Mouse (Mus musculus) thymus, postnatal 10 days (tissue): ENCODE data around the gene Irak3.
A peak's percentile ranks its signal among the peaks of the same experiment; 100 is the strongest.

Source experiments
- DNase-seq, 2 experiments: peaks; one replicate each; pipeline ENCODE4 v3.0.0; 2021; ENCODE audit warnings: low spot score in 2 of 2

Irak3 gene

GRCm38 (mm10) chr10:120204591-120205210, 2.8 kb upstream of the Irak3 start:
- DNase-seq: no peak

- no peak for DNase-seq
Measured at GRCm38 (mm10) chr10:120202467-120203250, 729 bp upstream of the Irak3 start.

- DNase-seq: peak; percentile 37 to 40
Measured at GRCm38 (mm10) chr10:120201131-120201921, 604 bp downstream of the Irak3 start, which contains the start of gene Tmbim4. Gene Tmbim4 (plus strand): TSS chr10:120201590.

GRCm38 (mm10) chr10:120197061-120197835, 4.7 kb downstream of the Irak3 start:
- no peak for DNase-seq

- peak in 1 of 2 experiments; percentile 14 for DNase-seq
Measured at GRCm38 (mm10) chr10:120193255-120193654, 8.7 kb downstream of the Irak3 start.

GRCm38 (mm10) chr10:120192278-120192677, 9.7 kb downstream of the Irak3 start:
- DNase-seq: no peak

- DNase-seq: no peak
Measured at GRCm38 (mm10) chr10:120191165-120191564, 10.8 kb downstream of the Irak3 start.

GRCm38 (mm10) chr10:120189782-120190181, 12.1 kb downstream of the Irak3 start:
- no peak for DNase-seq

- DNase-seq: no peak
Measured at GRCm38 (mm10) chr10:120189276-120189675, 12.7 kb downstream of the Irak3 start.

GRCm38 (mm10) chr10:120188513-120188912, 13.4 kb downstream of the Irak3 start:
- no peak for DNase-seq

- DNase-seq: no peak
Measured at GRCm38 (mm10) chr10:120183342-120183741, 18.6 kb downstream of the Irak3 start.

GRCm38 (mm10) chr10:120182887-120183286, 19.0 kb downstream of the Irak3 start:
- DNase-seq: no peak

GRCm38 (mm10) chr10:120174192-120174705, 27.7 kb downstream of the Irak3 start:
- no peak for DNase-seq

- DNase-seq: no peak
Measured at GRCm38 (mm10) chr10:120171340-120171739, 30.6 kb downstream of the Irak3 start.

GRCm38 (mm10) chr10:120170277-120170676, 31.7 kb downstream of the Irak3 start:
- no peak for DNase-seq

- no peak for DNase-seq
Measured at GRCm38 (mm10) chr10:120169841-120170240, 32.1 kb downstream of the Irak3 start.

- no peak for DNase-seq
Measured at GRCm38 (mm10) chr10:120169064-120169463, 32.9 kb downstream of the Irak3 start.

GRCm38 (mm10) chr10:120168070-120168469, 33.9 kb downstream of the Irak3 start:
- DNase-seq: no peak

- no peak for DNase-seq
Measured at GRCm38 (mm10) chr10:120165793-120166503, 36.0 kb downstream of the Irak3 start.

- no peak for DNase-seq
Measured at GRCm38 (mm10) chr10:120164931-120165792, 36.8 kb downstream of the Irak3 start.
